Mouse (Mus musculus) heart, adult 2 months (tissue): ENCODE results near the gene Palm2.

Source experiments
- CTCF ChIP-seq: fragments of 200-600 bp; IDR thresholded peaks from 2 replicates; pipeline ENCODE4 v1.8.1; 2022; ENCODE audit warnings: antibody characterized with exemption, mild to moderate bottlenecking, moderate library complexity
- EP300 ChIP-seq: fragments of 200-500 bp; IDR thresholded peaks from 2 replicates; pipeline ENCODE4 v1.6.1; 2011; ENCODE audit warnings: low read depth, low read length, control low read depth; ENCODE audit not compliant: insufficient read depth

GRCm38 (mm10) chr4:57757997-57758396, 323.9 kb downstream of the Palm2 start:
- TF ChIP-seq CTCF (no peak), EP300 (no peak)
